Mouse (Mus musculus) small intestine, adult 2 months (tissue): Measurements from ENCODE around the gene Pax2. TPM values are rescaled to one million over a fixed set of nuclear protein-coding genes. Genes with fewer than 3 reads are reported as not detected.

Source experiments
- H3K27ac ChIP-seq: fragments of 200-500 bp; 2 replicates; pipeline ENCODE4 v1.5.1; 2012; ENCODE audit warnings: low read depth, low read length, control low read depth, inconsistent platforms; ENCODE audit not compliant: insufficient read depth
- H3K27me3 ChIP-seq: fragments of 200-500 bp; 2 replicates; pipeline ENCODE4 v1.6.1; 2012; ENCODE audit warnings: mild to moderate bottlenecking, moderate library complexity, low read length, inconsistent platforms; ENCODE audit not compliant: control insufficient read depth, insufficient read depth
- H3K36me3 ChIP-seq: fragments of 200-500 bp; 2 replicates; pipeline ENCODE4 v1.6.1; 2012; ENCODE audit warnings: mild to moderate bottlenecking, low read length, control low read depth, inconsistent platforms; ENCODE audit not compliant: control insufficient read depth, insufficient read depth
- H3K4me1 ChIP-seq: fragments of 200-500 bp; 2 replicates; pipeline ENCODE4 v1.6.1; 2012; ENCODE audit warnings: low read length, inconsistent platforms, mixed read lengths; ENCODE audit not compliant: control insufficient read depth, insufficient read depth, insufficient read length
- H3K4me3 ChIP-seq: fragments of 200-500 bp; 2 replicates; pipeline ENCODE4 v1.5.1; 2012; ENCODE audit warnings: low read depth, mild to moderate bottlenecking, control low read depth, inconsistent platforms, low read length, moderate library complexity
- CTCF ChIP-seq: fragments of 200-500 bp; IDR thresholded peaks from 2 replicates; pipeline ENCODE4 v1.5.1; 2012; ENCODE audit warnings: low read depth, mild to moderate bottlenecking, control low read depth, inconsistent platforms, low read length, moderate library complexity, mixed read lengths; ENCODE audit not compliant: insufficient replicate concordance, insufficient read length; ENCODE audit errors: extremely low read depth
- POLR2A ChIP-seq: fragments of 200-500 bp; IDR thresholded peaks from 2 replicates; pipeline ENCODE4 v1.6.1; 2012; ENCODE audit warnings: low read depth, mild to moderate bottlenecking, control low read depth, inconsistent platforms, low read length, moderate library complexity
- WGBS: fragments of 180-500 bp; shearing (Covaris S2); methylation state at CpG from one replicate; pipeline ENCODE4 v1.1.7; 2018; 5-methylcytosine and 5-hydroxymethylcytosine counted together
- polyA plus RNA-seq: library from polyadenylated mRNA; depleted of rRNA; stranded (reverse); fragments of >200 nt; gene quantifications from 2 replicates; pipeline ENCODE4 v1.2.3, GENCODE M21; 2012

Pax2 gene
- polyA plus RNA-seq, 1 experiment: not detected

GRCm38 (mm10) chr19:44760259-44761131 is 4.7 kb downstream of the Pax2 start:
- peaks cover 15% of the 10 kb centered on the region for H3K4me1 ChIP-seq
- peaks cover 75% of the 10 kb centered on the region for H3K27me3 ChIP-seq
- no peaks in the 10 kb centered on the region for H3K36me3 ChIP-seq
- TF ChIP-seq POLR2A: no peak
- TF ChIP-seq CTCF: no peak
- WGBS: 5% methylated on average over 39 of the region's 39 CpGs
- no peak overlapping the region for H3K4me3 ChIP-seq
- H3K27ac ChIP-seq: no peak overlapping the region

GRCm38 (mm10) chr19:44762121-44762621 is 6.3 kb downstream of the Pax2 start:
- 37% methylated on average over 7 of the region's 7 CpGs for whole genome bisulfite sequencing
- peaks cover 59% of the 10 kb centered on the region for H3K27me3 ChIP-seq
- TF ChIP-seq POLR2A: no peak
- no peak overlapping the region for H3K27ac ChIP-seq
- H3K4me3 ChIP-seq: no peak overlapping the region
- 0 out of 2 replicates have a peak, but pooled peaks cover 4% of the 10 kb centered on the region for H3K4me1 ChIP-seq
- H3K36me3 ChIP-seq: no peaks in the 10 kb centered on the region

DNA sequence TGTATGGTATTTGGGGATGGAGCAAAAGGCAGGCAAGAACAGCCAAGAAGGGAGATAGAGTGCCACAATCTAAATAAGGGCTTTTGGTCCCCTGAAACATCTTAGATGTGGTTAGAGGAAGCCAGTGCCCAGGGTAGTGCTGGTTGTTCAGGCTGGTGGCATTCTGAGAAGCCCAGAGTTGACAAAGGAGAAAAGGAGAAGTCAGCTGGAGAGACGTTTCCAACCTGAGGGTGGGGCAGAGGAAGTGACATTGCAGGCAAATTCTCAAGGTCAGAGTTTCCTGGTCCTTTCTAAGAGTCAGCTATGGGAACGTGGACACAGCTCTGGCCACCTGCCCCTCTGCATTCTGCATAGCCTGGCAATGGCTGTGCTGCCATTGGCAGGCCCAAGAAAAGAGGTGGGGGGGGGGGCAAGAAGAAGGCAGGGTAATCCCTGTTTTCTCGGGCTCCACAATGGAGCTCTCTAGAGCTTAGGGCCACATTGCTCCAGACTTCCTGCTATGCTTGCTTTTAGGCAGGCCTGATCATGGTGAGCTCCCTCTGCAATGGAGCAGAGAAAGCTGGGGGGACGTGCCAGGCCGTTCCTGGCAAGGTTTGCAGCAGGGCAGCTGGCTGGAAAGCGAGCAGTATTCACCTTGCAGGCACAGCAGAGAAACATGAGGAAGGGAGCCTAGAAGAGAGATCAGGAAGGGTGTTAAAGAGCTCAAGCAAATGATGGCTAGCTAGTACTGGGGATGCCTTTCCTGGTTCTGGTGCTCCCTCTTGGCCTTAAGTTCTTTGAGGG is 14.6 kb downstream of the Pax2 start:
- Histone ChIP-seq H3K4me3 (no peak overlapping the region), H3K27ac (no peak overlapping the region), H3K36me3 (no peaks in the 10 kb centered on the region), H3K27me3 (no peaks in the 10 kb centered on the region), H3K4me1 (peaks cover 4% of the 10 kb centered on the region; the same call in 1 of the 2 replicates)
- no peak for TF ChIP-seq CTCF
- no peak for TF ChIP-seq POLR2A
- 67% methylated on average over 6 of the region's 6 CpGs for WGBS

DNA sequence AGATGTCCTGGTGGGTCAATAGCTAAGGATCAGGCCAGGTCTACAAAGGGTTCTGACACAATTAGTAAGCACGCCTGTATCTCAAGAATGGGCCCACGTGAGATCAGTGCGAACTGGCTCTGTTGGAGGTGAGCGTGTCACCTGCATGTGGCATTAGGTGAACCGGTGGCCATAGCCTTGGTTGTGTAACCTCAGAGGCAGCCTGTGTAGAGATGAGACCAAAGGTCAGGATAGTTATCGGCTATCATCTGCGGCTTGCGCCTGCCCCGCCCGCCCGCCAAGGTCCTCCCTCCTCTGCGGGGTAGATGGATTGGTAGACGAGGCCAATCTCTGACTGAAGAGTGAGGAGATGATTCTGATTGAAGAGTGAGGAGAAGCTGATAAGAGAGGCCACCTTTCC is 15.7 kb downstream of the Pax2 start:
- peaks cover 4% of the 10 kb centered on the region; the same call in 1 of the 2 replicates for H3K4me1 ChIP-seq
- TF ChIP-seq POLR2A (no peak), CTCF (no peak)
- H3K36me3 ChIP-seq: no peaks in the 10 kb centered on the region
- WGBS: 40% methylated on average over 13 of the region's 13 CpGs
- no peak overlapping the region for H3K4me3 ChIP-seq
- H3K27ac ChIP-seq: no peak overlapping the region
- no peaks in the 10 kb centered on the region for H3K27me3 ChIP-seq

GRCm38 (mm10) chr19:44781987-44782386 is 26.1 kb downstream of the Pax2 start:
- H3K4me3 ChIP-seq: no peak overlapping the region
- H3K36me3 ChIP-seq: no peaks in the 10 kb centered on the region
- H3K4me1 ChIP-seq: no peaks in the 10 kb centered on the region
- H3K27ac ChIP-seq: no peak overlapping the region
- no peaks in the 10 kb centered on the region; the same call in 1 of the 2 replicates for H3K27me3 ChIP-seq
- TF ChIP-seq CTCF: no peak
- TF ChIP-seq POLR2A: no peak
- 57% methylated on average over 3 of the region's 3 CpGs for WGBS

DNA sequence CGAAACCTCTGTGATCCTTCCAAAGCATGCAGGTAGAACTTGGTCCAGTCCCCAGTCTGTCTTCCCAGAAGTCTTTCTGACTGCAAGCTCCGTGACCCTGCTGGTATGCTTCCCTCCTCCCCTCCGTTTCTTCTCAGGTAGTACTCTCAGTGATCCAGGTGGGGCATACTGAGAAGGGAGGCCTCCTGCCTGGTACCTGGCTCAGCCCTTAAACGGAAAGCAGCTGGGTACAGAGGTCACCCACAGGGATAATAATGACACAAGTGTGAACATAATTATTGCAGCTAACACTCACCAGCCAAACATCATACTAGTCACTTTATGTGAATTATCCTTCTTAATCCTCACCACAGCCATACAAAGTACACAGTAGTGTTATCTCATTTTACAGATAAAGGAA is 28.5 kb downstream of the Pax2 start:
- no peaks in the 10 kb centered on the region for H3K36me3 ChIP-seq
- 21% methylated on average over 4 of the region's 4 CpGs for WGBS
- no peaks in the 10 kb centered on the region for H3K4me1 ChIP-seq
- no peak for TF ChIP-seq POLR2A
- no peak for TF ChIP-seq CTCF
- no peak overlapping the region for H3K4me3 ChIP-seq
- no peak overlapping the region for H3K27ac ChIP-seq
- no peaks in the 10 kb centered on the region; the same call in 1 of the 2 replicates for H3K27me3 ChIP-seq

DNA sequence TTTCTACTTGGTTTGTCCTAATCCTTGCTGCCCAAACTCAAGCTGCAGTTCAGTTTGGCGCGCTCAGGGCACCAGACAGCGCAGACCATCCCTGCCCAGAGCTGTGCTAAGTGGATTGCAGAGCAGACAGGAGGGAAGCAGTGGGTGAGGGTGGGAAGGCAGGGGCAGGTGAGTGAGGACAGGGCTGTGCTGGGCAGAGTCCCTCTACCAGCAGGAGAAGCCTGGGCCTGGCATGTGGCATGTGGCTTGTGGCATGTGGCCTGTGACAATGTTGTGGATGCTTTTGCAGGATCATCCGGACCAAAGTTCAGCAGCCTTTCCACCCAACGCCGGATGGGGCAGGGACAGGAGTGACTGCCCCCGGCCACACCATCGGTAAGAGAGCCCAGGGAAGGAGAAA is 32.6 kb downstream of the Pax2 start:
- Histone ChIP-seq H3K36me3 (no peaks in the 10 kb centered on the region), H3K27ac (no peak overlapping the region), H3K27me3 (no peaks in the 10 kb centered on the region), H3K4me3 (no peak overlapping the region), H3K4me1 (no peaks in the 10 kb centered on the region)
- no peak for TF ChIP-seq CTCF
- 77% methylated on average over 8 of the region's 8 CpGs for WGBS
